Mouse (Mus musculus) midbrain, embryonic 13.5 days (tissue): ENCODE measurements around the gene Hist1h3a. TPM values are rescaled to one million over a fixed set of nuclear protein-coding genes. Genes with fewer than 3 reads are reported as not detected.
"Not testable (repeated sequence)": the region's sequence is repeated elsewhere in the genome, so short reads cannot be mapped to it uniquely, and the experiment has no call there.

ENCODE experiments used
- ATAC-seq: fragments of 200-750 bp; cut with Nextera tagmentation; 2 replicates; pipeline ENCODE4 v1.8.0; 2017; ENCODE audit warnings: mild to moderate bottlenecking, moderate TSS enrichment, moderate library complexity
- H3K27ac ChIP-seq: fragments of 300-500 bp; sonication (generic); 2 replicates; pipeline ENCODE4 v1.5.1; 2015; ENCODE audit warnings: inconsistent platforms, mild to moderate bottlenecking, moderate library complexity
- H3K27me3 ChIP-seq: fragments of 300-500 bp; sonication (generic); 2 replicates; pipeline ENCODE4 v1.6.1; 2015; ENCODE audit warnings: mild to moderate bottlenecking, inconsistent platforms
- H3K36me3 ChIP-seq: fragments of 300-500 bp; sonication (generic); 2 replicates; pipeline ENCODE4 v1.6.1; 2015; ENCODE audit warnings: mild to moderate bottlenecking, inconsistent platforms
- H3K4me1 ChIP-seq: fragments of 300-500 bp; sonication (generic); replicated peaks from 2 replicates; pipeline ENCODE4 v1.6.1; 2015; ENCODE audit warnings: inconsistent platforms
- H3K4me2 ChIP-seq: fragments of 300-500 bp; sonication (generic); replicated peaks from 2 replicates; pipeline ENCODE4 v1.6.1; 2015; ENCODE audit warnings: moderate library complexity, mild to moderate bottlenecking, inconsistent platforms
- H3K4me3 ChIP-seq: fragments of 300-500 bp; sonication (generic); replicated peaks from 2 replicates; pipeline ENCODE4 v1.5.1; 2015; ENCODE audit warnings: mild to moderate bottlenecking, inconsistent platforms
- H3K9ac ChIP-seq: fragments of 300-500 bp; sonication (generic); replicated peaks from 2 replicates; pipeline ENCODE4 v1.6.1; 2015; ENCODE audit warnings: mild to moderate bottlenecking, inconsistent platforms
- H3K9me3 ChIP-seq: fragments of 300-500 bp; sonication (generic); 2 replicates; pipeline ENCODE4 v1.6.1; 2016; ENCODE audit warnings: mild to moderate bottlenecking, inconsistent platforms
- WGBS: fragments of 180-500 bp; shearing (Covaris S2); methylation state at CpG from one replicate; pipeline ENCODE4 v1.1.7; 2015; 5-methylcytosine and 5-hydroxymethylcytosine counted together
- polyA plus RNA-seq: library from polyadenylated mRNA; unstranded; fragments of >200 nt; fragmentation: Nextera tagmentation; extraction: Ambion mirVana; gene quantifications from 2 replicates; pipeline ENCODE4 v1.2.1, GENCODE M21; 2015

The Hist1h3a gene
- polyA plus RNA-seq, 1 experiment from 2014 or later, result 3.3 TPM

DNA sequence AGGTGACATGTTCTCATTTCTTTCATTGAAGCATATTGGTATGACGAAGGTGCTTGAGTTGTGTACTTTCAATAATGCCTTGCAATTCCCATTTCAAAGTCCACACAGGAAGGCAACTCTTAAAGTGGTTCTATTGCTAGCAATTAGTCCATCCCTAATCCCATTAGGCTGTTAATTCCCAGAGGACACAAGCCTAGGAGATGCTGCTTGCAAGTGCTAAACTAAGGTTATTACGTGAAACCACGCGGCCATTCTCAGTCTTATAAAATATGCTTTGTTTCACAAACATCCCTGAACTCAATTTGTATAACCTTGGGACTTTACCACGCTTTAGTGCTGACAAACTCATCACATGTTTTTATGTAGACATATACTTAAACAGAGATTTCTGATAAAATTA, 25.1 kb downstream of the Hist1h3a start:
- 74% methylated on average over 5 of the region's 5 CpGs for WGBS
- Histone ChIP-seq H3K27me3 (no peaks in the 10 kb centered on the region), H3K4me2 (no peak overlapping the region), H3K9ac (no peak overlapping the region), H3K4me3 (no peak overlapping the region), H3K36me3 (no peaks in the 10 kb centered on the region), H3K9me3 (no peaks in the 10 kb centered on the region), H3K27ac (no peak overlapping the region), H3K4me1 (peaks cover 25% of the 10 kb centered on the region)
- no peak for ATAC-seq

DNA sequence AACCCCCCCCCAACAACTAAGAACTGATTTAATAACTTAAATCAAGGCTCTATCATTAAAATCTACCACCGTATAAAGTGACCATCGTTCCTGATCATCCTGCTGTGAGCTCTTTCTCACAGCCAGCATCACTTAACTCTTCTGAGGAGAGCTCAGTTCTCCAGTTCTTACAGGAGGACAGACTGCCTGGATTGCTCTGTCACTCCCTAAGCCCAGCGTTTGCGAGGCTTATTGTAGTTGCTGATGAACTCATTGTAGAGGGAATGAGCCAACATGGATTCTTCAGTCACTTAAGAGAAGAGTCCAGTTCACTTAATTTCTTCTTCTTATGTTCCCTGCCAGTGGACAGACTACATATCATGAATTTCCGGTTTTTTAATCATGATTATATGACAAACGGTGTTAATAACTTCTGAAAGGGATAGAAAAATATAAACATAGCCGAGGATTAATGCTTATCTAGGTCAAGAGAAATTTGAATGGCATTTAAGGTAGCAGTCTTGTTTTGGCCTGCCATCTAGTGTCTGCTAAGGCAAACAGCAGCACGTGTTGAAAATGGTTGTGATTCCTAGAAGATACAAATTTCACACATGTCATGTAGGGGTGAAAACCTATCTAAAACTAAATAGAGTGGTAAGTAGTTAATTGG, 29.9 kb downstream of the Hist1h3a start:
- Histone ChIP-seq H3K4me2 (no peak overlapping the region), H3K27me3 (no peaks in the 10 kb centered on the region), H3K36me3 (no peaks in the 10 kb centered on the region), H3K27ac (no peak overlapping the region), H3K4me1 (no peaks in the 10 kb centered on the region), H3K4me3 (no peak overlapping the region), H3K9ac (no peak overlapping the region), H3K9me3 (no peaks in the 10 kb centered on the region)
- no peak for ATAC-seq
- WGBS, result 27% methylated on average over 8 of the region's 8 CpGs

DNA sequence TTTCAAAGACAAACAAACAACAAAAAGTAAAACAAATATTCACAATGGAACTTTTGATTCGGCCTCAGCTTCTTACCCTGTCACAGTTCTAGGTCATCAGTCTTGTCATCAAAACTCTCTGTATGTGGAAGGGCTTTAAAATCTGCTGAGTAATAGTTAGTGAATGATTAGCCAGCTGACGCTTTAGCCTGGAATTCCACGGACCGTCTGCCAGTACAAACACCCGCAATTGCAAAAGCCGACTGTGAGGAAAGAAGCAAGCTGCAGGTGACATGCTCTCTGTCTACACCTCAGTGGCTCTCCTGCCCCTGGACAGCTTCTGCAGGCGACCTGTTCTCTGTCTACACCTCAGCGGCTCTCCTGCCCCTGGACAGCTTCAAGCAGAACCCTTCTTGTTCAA, 31.7 kb downstream of the Hist1h3a start:
- Histone ChIP-seq H3K4me1 (no peaks in the 10 kb centered on the region), H3K27me3 (no peaks in the 10 kb centered on the region), H3K27ac (no peak overlapping the region), H3K9ac (no peak overlapping the region), H3K9me3 (no peaks in the 10 kb centered on the region), H3K36me3 (no peaks in the 10 kb centered on the region), H3K4me3 (no peak overlapping the region), H3K4me2 (no peak overlapping the region)
- WGBS, result 65% methylated on average over 8 of the region's 8 CpGs
- ATAC-seq, result no peak

DNA sequence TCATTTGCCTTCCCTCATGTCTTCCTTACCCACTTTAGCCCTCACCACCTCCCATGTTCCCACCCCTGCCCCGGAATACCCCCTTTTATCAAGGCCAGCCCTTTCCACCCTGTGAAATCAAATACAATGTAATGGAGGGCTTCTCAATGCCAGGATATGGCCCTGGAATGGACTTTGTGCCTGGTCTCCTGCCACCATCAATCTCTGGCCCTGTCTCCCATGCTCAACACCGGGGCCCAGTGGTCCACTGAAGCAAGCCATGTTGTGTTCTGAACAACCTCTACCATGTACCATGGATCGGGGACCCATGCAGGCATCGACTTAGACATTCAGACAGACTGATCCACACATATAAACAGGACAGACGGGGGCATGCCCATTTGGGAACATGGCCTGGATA, 32.5 kb downstream of the Hist1h3a start:
- no peak for ATAC-seq
- 97% methylated on average over 5 of the region's 5 CpGs for WGBS
- no peak overlapping the region for H3K4me3 ChIP-seq
- no peak overlapping the region for H3K4me2 ChIP-seq
- H3K27me3 ChIP-seq, result no peaks in the 10 kb centered on the region
- no peak overlapping the region for H3K9ac ChIP-seq
- H3K4me1 ChIP-seq, result no peaks in the 10 kb centered on the region
- H3K27ac ChIP-seq, result no peak overlapping the region
- H3K9me3 ChIP-seq, result no peaks in the 10 kb centered on the region
- no peaks in the 10 kb centered on the region for H3K36me3 ChIP-seq

DNA sequence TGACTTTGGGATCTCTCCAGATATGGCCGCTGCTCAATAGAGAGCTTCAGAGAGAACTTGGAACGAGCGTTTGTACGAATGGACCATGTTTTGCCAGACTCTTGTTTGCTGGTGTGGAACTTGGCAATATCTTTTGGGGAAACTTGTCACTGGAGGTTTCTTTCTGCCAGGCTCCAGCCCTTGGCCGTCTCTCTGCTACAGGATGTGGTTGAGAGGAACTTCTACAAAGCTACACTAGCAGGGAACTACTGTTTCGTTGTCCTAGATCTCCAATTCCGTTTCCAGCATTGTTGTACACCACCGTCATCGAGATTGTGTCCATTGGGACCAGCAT, 33.0 kb downstream of the Hist1h3a start:
- 93% methylated on average over 9 of the region's 9 CpGs for WGBS
- Histone ChIP-seq H3K4me2 (no peak overlapping the region), H3K36me3 (no peaks in the 10 kb centered on the region), H3K9me3 (no peaks in the 10 kb centered on the region), H3K27ac (no peak overlapping the region), H3K9ac (no peak overlapping the region), H3K4me3 (no peak overlapping the region), H3K27me3 (no peaks in the 10 kb centered on the region), H3K4me1 (no peaks in the 10 kb centered on the region)
- ATAC-seq, result no peak

DNA sequence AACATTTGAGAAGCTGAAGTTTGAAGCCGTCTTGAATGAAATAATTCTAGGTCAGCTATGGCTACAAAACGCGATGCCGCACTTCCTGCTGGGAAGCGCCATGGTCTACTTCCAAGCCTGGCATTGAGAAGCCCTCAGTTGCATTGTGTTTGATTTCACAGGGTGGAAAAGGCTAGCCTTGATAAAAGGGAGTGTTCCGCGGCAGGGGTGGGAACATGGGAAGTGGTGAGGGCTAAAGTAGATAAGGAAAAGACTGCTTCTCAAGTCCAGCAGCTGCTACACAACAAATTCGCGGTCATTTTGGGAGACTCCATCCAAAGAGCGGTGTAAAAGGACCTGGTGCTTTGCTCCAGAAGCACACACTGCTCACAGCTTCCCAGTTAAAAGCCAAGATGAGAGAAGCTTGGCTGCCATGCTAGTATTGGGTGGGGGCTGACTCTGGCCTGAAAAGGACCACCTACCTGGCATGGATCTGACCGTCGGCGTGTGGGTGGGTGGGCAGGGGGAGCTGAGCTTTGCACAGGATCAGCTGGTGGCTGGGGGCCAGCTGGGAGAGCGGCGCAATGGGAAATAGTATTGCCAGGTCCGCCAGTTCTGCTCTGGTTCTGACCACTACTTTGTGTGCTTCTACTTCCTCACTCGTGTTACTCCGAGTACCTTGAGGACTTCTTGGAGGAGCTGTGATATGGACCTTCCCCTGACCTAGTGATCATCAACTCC, 33.6 kb downstream of the Hist1h3a start:
- no peak overlapping the region for H3K4me2 ChIP-seq
- ATAC-seq, result no peak
- no peaks in the 10 kb centered on the region for H3K9me3 ChIP-seq
- H3K4me3 ChIP-seq, result no peak overlapping the region
- H3K9ac ChIP-seq, result no peak overlapping the region
- WGBS, result 90% methylated on average over 18 of the region's 18 CpGs
- H3K36me3 ChIP-seq, result no peaks in the 10 kb centered on the region
- no peak overlapping the region for H3K27ac ChIP-seq
- no peaks in the 10 kb centered on the region for H3K4me1 ChIP-seq
- H3K27me3 ChIP-seq, result no peaks in the 10 kb centered on the region

DNA sequence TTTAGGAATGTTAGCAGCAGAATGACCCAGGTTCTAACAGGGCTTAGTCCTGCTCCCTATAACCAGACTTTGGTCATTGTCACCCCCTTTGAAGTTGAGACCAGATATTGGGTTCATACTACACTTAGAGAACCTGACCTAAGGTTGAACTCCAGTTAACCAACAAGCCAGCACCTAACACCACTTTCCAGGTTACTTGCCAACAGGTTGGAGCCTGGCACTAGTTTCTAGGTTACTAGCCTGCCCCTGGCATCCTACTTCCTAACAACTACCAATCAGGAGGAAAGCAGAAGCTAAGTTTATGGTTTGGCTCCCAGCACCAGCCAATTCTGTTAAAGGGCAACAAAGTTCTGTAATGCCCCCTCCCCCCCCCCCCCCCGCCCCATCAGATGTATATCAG, 37.0 kb downstream of the Hist1h3a start:
- H3K9ac ChIP-seq, result no peak overlapping the region
- ATAC-seq, result no peak
- no peaks in the 10 kb centered on the region for H3K9me3 ChIP-seq
- H3K36me3 ChIP-seq, result no peaks in the 10 kb centered on the region
- H3K4me1 ChIP-seq, result no peaks in the 10 kb centered on the region
- no peaks in the 10 kb centered on the region for H3K27me3 ChIP-seq
- no peak overlapping the region for H3K27ac ChIP-seq
- H3K4me2 ChIP-seq, result no peak overlapping the region
- no CpG with 5 or more reads among the region's 1 CpGs for WGBS
- H3K4me3 ChIP-seq, result no peak overlapping the region

DNA sequence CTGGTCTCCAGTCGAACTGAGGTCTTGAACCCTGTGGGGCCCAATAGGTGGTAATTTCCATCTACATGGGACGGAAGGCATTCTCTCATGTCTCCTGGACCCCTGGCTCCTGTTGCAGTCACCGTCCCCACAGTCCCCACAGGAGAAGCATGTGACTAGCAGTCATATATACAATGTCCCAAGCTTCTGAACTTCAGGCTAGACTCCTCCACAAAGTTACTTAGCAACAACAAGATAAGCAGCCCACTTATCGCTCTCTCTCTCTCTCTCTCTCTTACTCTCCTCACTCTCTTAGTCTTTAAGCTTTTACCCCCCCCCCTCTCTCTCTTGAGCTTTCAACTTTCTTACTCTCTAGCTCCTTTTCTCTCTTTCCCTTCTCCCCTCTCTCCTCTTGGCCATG, 37.9 kb downstream of the Hist1h3a start:
- no peak overlapping the region for H3K27ac ChIP-seq
- H3K9ac ChIP-seq, result no peak overlapping the region
- H3K4me1 ChIP-seq, result no peaks in the 10 kb centered on the region
- H3K4me2 ChIP-seq, result no peak overlapping the region
- H3K36me3 ChIP-seq, result no peaks in the 10 kb centered on the region
- no peaks in the 10 kb centered on the region for H3K9me3 ChIP-seq
- WGBS, result 84% methylated on average over 4 of the region's 4 CpGs
- ATAC-seq, result no peak
- no peaks in the 10 kb centered on the region for H3K27me3 ChIP-seq
- H3K4me3 ChIP-seq, result no peak overlapping the region

DNA sequence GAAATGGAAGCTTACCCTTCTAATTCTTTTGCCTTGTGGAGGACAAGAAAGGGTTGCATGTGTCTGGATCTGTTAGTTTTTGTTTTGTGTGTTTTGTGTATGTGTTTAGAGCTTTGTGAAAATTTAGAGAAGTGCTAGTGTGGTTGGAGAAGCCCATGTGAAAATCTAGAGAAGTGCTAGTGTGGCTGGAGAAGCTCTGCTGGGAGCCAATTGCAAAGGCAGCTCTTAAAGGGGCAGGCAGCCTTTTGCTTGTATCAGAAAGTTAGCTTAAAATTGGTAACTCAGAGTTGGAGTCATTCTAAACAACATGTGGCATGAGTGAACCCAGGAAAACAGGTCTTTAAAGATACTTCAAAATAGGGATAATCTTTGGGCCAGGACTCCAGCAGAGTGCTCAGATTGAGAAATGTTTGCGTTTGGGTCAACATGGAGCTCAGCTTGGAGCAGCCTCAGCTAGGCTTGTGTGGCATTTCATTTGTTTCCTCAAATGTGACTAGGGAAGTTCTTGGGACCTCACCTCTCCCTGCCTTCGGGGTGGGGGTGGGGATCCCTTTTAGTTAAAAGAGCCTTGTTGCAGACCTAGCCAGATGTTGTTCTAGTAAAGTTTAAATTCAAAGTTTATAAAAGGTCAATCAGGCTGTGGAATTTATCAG, 44.5 kb downstream of the Hist1h3a start:
- not testable (repeated sequence) for H3K36me3 ChIP-seq, H3K4me3 ChIP-seq, H3K27ac ChIP-seq, H3K9ac ChIP-seq, ATAC-seq, H3K9me3 ChIP-seq, H3K4me1 ChIP-seq, H3K27me3 ChIP-seq, H3K4me2 ChIP-seq
- 19% methylated on average over 2 of the region's 2 CpGs for WGBS

DNA sequence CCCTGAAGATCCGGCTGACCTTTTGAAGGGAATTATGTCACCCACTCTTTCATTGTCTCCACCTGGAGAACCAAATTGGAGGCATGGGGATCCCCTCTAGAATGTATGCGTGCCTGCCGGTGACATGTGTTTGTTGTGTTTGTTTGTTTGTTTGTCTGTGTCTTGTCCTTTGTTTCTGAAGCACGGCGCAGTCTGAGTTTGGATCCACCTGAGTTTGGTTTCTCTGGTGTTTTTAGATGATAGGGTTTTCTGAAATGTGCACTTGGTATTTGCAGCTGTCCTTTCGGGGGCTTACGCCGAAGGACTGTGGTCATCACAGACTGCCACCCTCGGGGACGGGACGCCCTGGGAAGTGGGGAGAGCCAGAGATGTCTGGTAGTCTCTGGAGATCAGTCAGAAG, 45.0 kb downstream of the Hist1h3a start:
- Histone ChIP-seq H3K9ac (no peak overlapping the region), H3K4me3 (no peak overlapping the region), H3K27me3 (no peaks in the 10 kb centered on the region), H3K4me2 (no peak overlapping the region), H3K9me3 (no peaks in the 10 kb centered on the region), H3K4me1 (no peaks in the 10 kb centered on the region), H3K36me3 (no peaks in the 10 kb centered on the region), H3K27ac (no peak overlapping the region)
- no peak for ATAC-seq
- 62% methylated on average over 11 of the region's 11 CpGs for WGBS

DNA sequence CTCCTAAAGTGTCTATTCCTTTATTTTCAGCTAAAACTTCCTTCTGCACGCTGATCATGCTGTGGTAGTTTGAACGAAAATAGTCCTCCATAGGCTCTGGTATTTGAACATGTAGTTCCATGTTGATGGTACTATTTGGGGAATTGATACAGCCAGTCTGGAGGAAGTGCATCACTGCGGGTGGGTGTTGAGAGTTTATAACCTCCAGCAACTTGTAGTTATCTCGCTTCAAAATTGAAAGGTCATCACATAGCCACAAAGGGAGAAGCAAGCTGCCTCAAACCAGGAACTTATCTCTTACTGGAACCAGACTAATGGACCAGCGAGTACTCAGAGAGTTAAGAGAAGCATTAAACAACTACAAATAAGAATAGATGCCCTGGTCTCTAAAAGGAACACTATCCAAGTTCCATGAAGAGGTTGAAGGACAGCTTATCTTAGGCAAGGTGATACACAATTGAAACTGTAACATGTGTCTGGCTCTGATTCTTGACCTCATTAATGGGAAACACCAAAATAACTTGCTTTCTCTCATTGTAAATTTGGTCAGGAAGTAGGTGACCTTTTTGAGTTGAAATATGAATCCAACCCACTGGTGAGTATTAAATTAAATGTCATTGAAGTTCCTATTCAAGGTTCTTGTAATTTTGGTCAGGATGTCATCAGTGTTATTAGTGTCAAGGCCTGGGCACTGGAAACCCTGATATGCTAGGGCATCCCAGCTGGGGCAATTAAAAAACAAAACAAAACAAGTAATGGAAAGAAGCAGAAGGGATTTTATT, 45.7 kb downstream of the Hist1h3a start:
- Histone ChIP-seq H3K4me1 (no peaks in the 10 kb centered on the region), H3K4me2 (no peak overlapping the region), H3K9me3 (no peaks in the 10 kb centered on the region), H3K27ac (no peak overlapping the region), H3K27me3 (peaks cover 3% of the 10 kb centered on the region; the same call in 1 of the 2 replicates), H3K4me3 (no peak overlapping the region), H3K9ac (no peak overlapping the region), H3K36me3 (no peaks in the 10 kb centered on the region)
- no peak for ATAC-seq
- WGBS, result 88% methylated on average over 5 of the region's 5 CpGs
